Mouse (Mus musculus) limb, embryonic 14.5 days (tissue): ENCODE results near the gene Srgap1. TPM values are rescaled to one million over a fixed set of nuclear protein-coding genes. Genes with fewer than 3 reads are reported as not detected.
A peak's percentile ranks its signal among the peaks of the same experiment; 100 is the strongest.

Source experiments
- ATAC-seq: fragments of 200-750 bp; cut with Nextera tagmentation; 2 replicates; pipeline ENCODE4 v1.8.0; 2017; ENCODE audit warnings: low read depth, moderate number of reproducible peaks, moderate TSS enrichment; ENCODE audit not compliant: low FRiP score
- DNase-seq: peaks from one replicate; pipeline ENCODE4 v3.0.0-alpha.2; 2015; ENCODE audit warnings: low spot score
- H3K27ac ChIP-seq: fragments of 300-500 bp; sonication (generic); replicated peaks from 2 replicates; pipeline ENCODE4 v1.5.1; 2014; ENCODE audit warnings: low read depth, mild to moderate bottlenecking, low read length, moderate library complexity, mixed read lengths
- H3K27me3 ChIP-seq: fragments of 300-500 bp; sonication (generic); 2 replicates; pipeline ENCODE4 v1.6.1; 2014; ENCODE audit warnings: low read length, mixed read lengths; ENCODE audit not compliant: control insufficient read depth, insufficient read depth
- H3K36me3 ChIP-seq: fragments of 300-500 bp; sonication (generic); 2 replicates; pipeline ENCODE4 v1.6.1; 2014; ENCODE audit warnings: mild to moderate bottlenecking, low read length, moderate library complexity, mixed read lengths; ENCODE audit not compliant: control insufficient read depth, insufficient read depth
- H3K4me1 ChIP-seq: fragments of 300-500 bp; sonication (generic); 2 replicates; pipeline ENCODE4 v1.6.1; 2014; ENCODE audit warnings: antibody characterized with exemption, low read length, mixed read lengths; ENCODE audit not compliant: control insufficient read depth, insufficient read depth
- H3K4me2 ChIP-seq: fragments of 300-500 bp; sonication (generic); replicated peaks from 2 replicates; pipeline ENCODE4 v1.6.1; 2014; ENCODE audit warnings: low read depth, mild to moderate bottlenecking, low read length, moderate library complexity; ENCODE audit not compliant: severe bottlenecking
- H3K4me3 ChIP-seq: fragments of 300-500 bp; sonication (generic); replicated peaks from 2 replicates; pipeline ENCODE4 v1.5.1; 2014; ENCODE audit warnings: low read length
- H3K9ac ChIP-seq: fragments of 300-500 bp; sonication (generic); 2 replicates; pipeline ENCODE4 v1.6.1; 2014; ENCODE audit warnings: mild to moderate bottlenecking, low read depth, low read length, moderate library complexity; ENCODE audit not compliant: severe bottlenecking
- H3K9me3 ChIP-seq: fragments of 300-500 bp; sonication (generic); 2 replicates; pipeline ENCODE4 v1.6.1; 2016; ENCODE audit warnings: low read length; ENCODE audit not compliant: control insufficient read depth
- POLR2A ChIP-seq: fragments of 200-500 bp; IDR thresholded peaks from 2 replicates; pipeline ENCODE4 v1.8.0; 2012; ENCODE audit warnings: inconsistent platforms, mild to moderate bottlenecking, moderate library complexity, borderline replicate concordance; ENCODE audit not compliant: insufficient read depth, insufficient read length; ENCODE audit errors: extremely low read depth
- WGBS: fragments of 180-500 bp; shearing (Covaris S2); extraction: QIAGEN DNeasy Blood & Tissue Kit; methylation state at CpG from one replicate; pipeline ENCODE4 v1.1.7; 2014; 5-methylcytosine and 5-hydroxymethylcytosine counted together
- polyA plus RNA-seq, 2 experiments: library from polyadenylated mRNA; depleted of rRNA in 1 of 2; stranded (reverse) in 1 of 2; unstranded in 1 of 2; fragments of >200 nt; fragmentation: Nextera tagmentation in 1 of 2; extraction: Ambion mirVana in 1 of 2; gene quantifications; 2 replicates each; pipeline versions ENCODE4 v1.2.1 to v1.2.3; 2012 to 2014

The Srgap1 gene
- polyA plus RNA-seq, 2 experiments: 9.6 to 18.2 TPM

DNA sequence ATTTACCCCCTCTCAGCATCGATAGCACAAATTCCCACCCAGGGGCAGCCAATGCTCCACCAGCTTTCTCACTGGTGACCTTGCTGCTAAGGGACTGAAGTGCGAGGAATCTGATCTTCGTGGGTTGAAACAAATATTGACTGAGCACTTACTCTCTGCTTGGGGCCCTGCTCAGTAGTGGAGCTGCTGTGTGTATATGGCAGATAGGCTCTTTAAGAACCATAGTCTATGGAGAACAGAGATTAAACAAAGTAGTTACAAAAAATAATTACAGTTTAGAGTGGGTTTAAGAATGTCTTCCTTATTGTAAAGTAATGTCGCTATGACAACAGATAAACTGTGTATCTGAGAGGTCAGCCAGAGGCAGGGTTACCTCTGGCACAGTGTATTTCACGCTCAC lies 16.7 kb downstream of the Srgap1 start:
- 77% methylated on average over 5 of the region's 5 CpGs for WGBS

DNA sequence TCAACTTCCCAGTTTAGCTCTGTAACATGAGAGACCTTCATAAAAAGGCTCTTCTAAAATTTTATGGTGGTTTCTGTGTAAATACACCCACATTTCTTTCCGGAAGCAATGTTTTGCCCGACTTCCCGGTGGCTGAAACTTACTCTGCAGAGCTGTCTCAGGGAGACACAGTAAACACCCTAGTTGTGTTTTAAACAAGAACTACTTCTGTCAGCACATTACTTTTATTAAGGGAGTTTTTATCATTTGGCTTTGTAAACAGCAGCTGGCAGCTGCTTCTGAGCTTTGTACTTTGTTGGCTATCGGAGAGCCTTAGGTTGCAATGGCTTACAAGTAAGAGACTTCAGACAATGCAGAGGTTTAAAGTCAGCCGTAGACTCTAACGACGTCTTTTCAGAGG lies 17.4 kb downstream of the Srgap1 start:
- no peak overlapping the region for H3K4me3 ChIP-seq
- DNase-seq (no peak), ATAC-seq (no peak)
- H3K4me1 ChIP-seq: peaks cover 8% of the 10 kb centered on the region; the same call in 1 of the 2 replicates
- no peaks in the 10 kb centered on the region for H3K36me3 ChIP-seq
- no peaks in the 10 kb centered on the region for H3K27me3 ChIP-seq
- H3K9ac ChIP-seq: no peak overlapping the region
- no peak overlapping the region for H3K27ac ChIP-seq
- H3K4me2 ChIP-seq: 0 out of 2 replicates have a peak overlapping the region, but pooled peaks have one; percentile 16
- 30% methylated on average over 7 of the region's 7 CpGs for WGBS
- no peaks in the 10 kb centered on the region for H3K9me3 ChIP-seq
- TF ChIP-seq POLR2A: no peak

More for the DNA sequence above, 16.7 kb downstream of the Srgap1 start:
- Histone ChIP-seq H3K9me3 (no peaks in the 10 kb centered on the region), H3K36me3 (no peaks in the 10 kb centered on the region), H3K4me1 (peaks cover 8% of the 10 kb centered on the region; the same call in 1 of the 2 replicates), H3K27ac (no peak overlapping the region), H3K4me3 (no peak overlapping the region), H3K9ac (no peak overlapping the region), H3K4me2 (no peak overlapping the region), H3K27me3 (no peaks in the 10 kb centered on the region)
- no peak for ATAC-seq
- no peak for DNase-seq
- TF ChIP-seq POLR2A: no peak

DNA sequence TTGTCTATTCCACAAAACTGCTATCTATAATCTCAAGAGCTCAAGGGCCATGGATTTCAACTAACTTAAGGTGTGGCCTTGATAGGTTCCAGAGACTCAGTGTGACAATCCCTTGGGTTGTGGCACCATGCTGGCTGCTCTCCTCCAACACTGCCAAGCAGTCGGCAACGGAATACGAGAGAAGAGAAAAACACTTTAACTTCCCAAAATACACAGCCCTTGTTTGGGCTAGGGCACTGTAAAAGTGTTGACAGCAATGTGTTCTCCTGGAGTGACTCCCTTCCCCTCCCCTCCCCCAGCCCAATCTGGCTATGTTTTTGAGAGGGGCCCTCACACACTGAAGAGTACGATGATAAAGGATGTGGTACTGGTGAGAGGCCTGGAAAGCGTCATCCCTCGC lies 21.9 kb downstream of the Srgap1 start:
- no peaks in the 10 kb centered on the region for H3K27me3 ChIP-seq
- ATAC-seq: no peak
- H3K9me3 ChIP-seq: 0 out of 2 replicates have a peak, but pooled peaks cover 3% of the 10 kb centered on the region
- no peak overlapping the region for H3K4me3 ChIP-seq
- TF ChIP-seq POLR2A: no peak
- H3K4me2 ChIP-seq: no peak overlapping the region
- no peaks in the 10 kb centered on the region for H3K36me3 ChIP-seq
- H3K27ac ChIP-seq: no peak overlapping the region
- no peak for DNase-seq
- H3K4me1 ChIP-seq: peaks cover 5% of the 10 kb centered on the region; the same call in 1 of the 2 replicates
- 75% methylated on average over 6 of the region's 6 CpGs for WGBS
- no peak overlapping the region for H3K9ac ChIP-seq

DNA sequence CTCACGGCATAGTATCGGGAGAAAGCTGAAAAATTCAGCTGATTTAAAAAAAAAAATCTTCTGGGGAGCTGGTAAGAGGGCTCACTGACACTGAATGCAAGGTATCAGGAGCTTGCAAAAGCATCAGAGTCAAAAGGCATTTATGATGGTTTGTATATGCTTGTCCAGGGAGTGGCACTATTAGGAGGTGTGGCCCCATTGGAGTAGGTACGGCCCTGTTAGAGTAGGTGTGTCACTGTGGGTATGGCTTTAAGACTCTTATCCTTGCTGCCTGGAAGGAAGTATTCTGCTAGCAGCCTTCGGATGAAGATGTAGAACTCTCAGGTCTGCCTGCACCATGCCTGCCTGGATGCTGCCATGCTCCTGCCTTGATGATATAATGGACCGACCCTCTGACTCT lies 26.2 kb downstream of the Srgap1 start:
- Histone ChIP-seq H3K36me3 (no peaks in the 10 kb centered on the region), H3K9me3 (0 out of 2 replicates have a peak, but pooled peaks cover 3% of the 10 kb centered on the region), H3K9ac (no peak overlapping the region), H3K4me1 (peaks cover 21% of the 10 kb centered on the region), H3K4me3 (no peak overlapping the region), H3K27ac (no peak overlapping the region), H3K27me3 (no peaks in the 10 kb centered on the region), H3K4me2 (no peak overlapping the region)
- ATAC-seq: no peak
- 88% methylated on average over 5 of the region's 5 CpGs for WGBS
- TF ChIP-seq POLR2A: no peak
- DNase-seq: no peak

DNA sequence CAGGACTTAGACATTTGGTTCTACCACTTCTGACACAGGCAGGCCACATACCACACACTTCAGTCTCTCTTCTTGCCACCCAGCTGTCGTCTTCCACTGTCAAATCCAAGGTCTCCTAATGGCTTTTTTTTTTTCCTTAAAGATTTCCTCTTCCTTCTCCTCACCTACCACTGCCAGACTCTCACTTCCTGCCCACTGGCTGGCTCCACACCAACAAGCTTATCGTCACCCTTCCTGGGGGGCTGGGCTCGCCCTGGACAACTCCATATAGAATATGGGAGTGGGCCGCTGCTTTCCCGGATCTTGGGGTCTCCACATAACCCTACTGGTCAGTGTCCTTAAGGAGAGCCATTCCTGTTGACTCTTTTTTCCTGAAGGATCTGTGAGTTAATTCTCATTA lies 26.9 kb downstream of the Srgap1 start:
- 0 out of 2 replicates have a peak, but pooled peaks cover 3% of the 10 kb centered on the region for H3K9me3 ChIP-seq
- peaks cover 21% of the 10 kb centered on the region for H3K4me1 ChIP-seq
- no peak overlapping the region for H3K4me2 ChIP-seq
- ATAC-seq: no peak
- no peak overlapping the region for H3K9ac ChIP-seq
- H3K27me3 ChIP-seq: no peaks in the 10 kb centered on the region
- WGBS: 83% methylated on average over 5 of the region's 5 CpGs
- TF ChIP-seq POLR2A: no peak
- DNase-seq: no peak
- H3K36me3 ChIP-seq: no peaks in the 10 kb centered on the region
- H3K4me3 ChIP-seq: no peak overlapping the region
- H3K27ac ChIP-seq: no peak overlapping the region
